Mouse (Mus musculus): ENCODE results near the gene Emp2. TPM values are rescaled to one million over a fixed set of nuclear protein-coding genes. Genes with fewer than 3 reads are reported as not detected.

Gene Emp2
- total and polyA plus RNA-seq, 3 experiments: 0.09 TPM; not detected in 2

- no peaks in the 10 kb centered on the region for H3K79me2 ChIP-seq (replicated peaks; ENCODE audit: control insufficient read depth, extremely low read depth, insufficient read depth, poor library complexity, severe bottlenecking)
Measured at GRCm38 (mm10) chr16:10319914-10320569, 6.3 kb upstream of the Emp2 start.

GRCm38 (mm10) chr16:10317197-10317544 is 3.4 kb upstream of the Emp2 start:
- H3K27me3 ChIP-seq (replicated peaks): peaks cover 49% of the 10 kb centered on the region
- in situ Hi-C loops (cut with MboI; ENCODE audit: low pct_ligation_motif_present, low pct_unique_long_range_greater_than_20kb, low sequenced_read_pairs) (no loop called here), dilution Hi-C loops (cut with MboI; ENCODE audit: extremely low pct_ligation_motif_present, extremely low pct_unique_long_range_greater_than_20kb, low sequenced_read_pairs) (no loop called here)
- H3K79me2 ChIP-seq (replicated peaks; ENCODE audit: control insufficient read depth, extremely low read depth, insufficient read depth, poor library complexity, severe bottlenecking): no peaks in the 10 kb centered on the region
- H3K9me3 ChIP-seq (replicated peaks; ENCODE audit: low read length): no peaks in the 10 kb centered on the region
- H3K4me2 ChIP-seq (ENCODE audit: insufficient read depth, low read depth, poor library complexity, severe bottlenecking): no peak overlapping the region
- no peak overlapping the region for H3K27ac ChIP-seq (ENCODE audit: insufficient read depth, low read depth)
- no peaks in the 10 kb centered on the region for H3K4me1 ChIP-seq (ENCODE audit: control insufficient read depth in 1 of 2, insufficient read depth in 2 of 2)
- no peak for DNase-seq (ENCODE audit: extremely low read depth)
- H3K4me3 ChIP-seq (replicated peaks in 1 of 3; ENCODE audit: low read depth in 2 of 3, low read length in 2 of 3, poor library complexity in 1 of 3): no peak overlapping the region
- no peak for TF ChIP-seq IRF4 (IDR thresholded peaks at IDR 0.05; ENCODE audit: low read depth, low read length)
- TF ChIP-seq USF1 (IDR thresholded peaks at IDR 0.05; ENCODE audit: low read depth, low read length): peak; percentile 63
- peak; percentile 45 for TF ChIP-seq USF2 (conservative IDR thresholded peaks at IDR 0.05; ENCODE audit: low read depth, low read length)
- no peak overlapping the region for H3K9ac ChIP-seq (ENCODE audit: insufficient read depth, low read depth)
- H3K36me3 ChIP-seq (replicated peaks in 1 of 2; ENCODE audit: control insufficient read depth in 1 of 2, insufficient read depth in 1 of 2, low read length in 1 of 2): no peaks in the 10 kb centered on the region

More at GRCm38 (mm10) chr16:10319914-10320569, 6.3 kb upstream of the Emp2 start:
- no peak for DNase-seq (ENCODE audit: extremely low read depth)
- Histone ChIP-seq H3K9me3 (replicated peaks; ENCODE audit: low read length) (no peaks in the 10 kb centered on the region), H3K9ac (ENCODE audit: insufficient read depth, low read depth) (no peak overlapping the region), H3K27ac (ENCODE audit: insufficient read depth, low read depth) (no peak overlapping the region), H3K4me2 (ENCODE audit: insufficient read depth, low read depth, poor library complexity, severe bottlenecking) (no peak overlapping the region), H3K4me3 (replicated peaks in 1 of 3; ENCODE audit: low read depth in 2 of 3, low read length in 2 of 3, poor library complexity in 1 of 3) (no peak overlapping the region), H3K36me3 (replicated peaks in 1 of 2; ENCODE audit: control insufficient read depth in 1 of 2, insufficient read depth in 1 of 2, low read length in 1 of 2) (no peaks in the 10 kb centered on the region), H3K27me3 (replicated peaks) (peaks cover 37% of the 10 kb centered on the region), H3K4me1 (ENCODE audit: control insufficient read depth in 1 of 2, insufficient read depth in 2 of 2) (no peaks in the 10 kb centered on the region)
- in situ Hi-C loops (cut with MboI; ENCODE audit: low pct_ligation_motif_present, low pct_unique_long_range_greater_than_20kb, low sequenced_read_pairs) (no loop called here), dilution Hi-C loops (cut with MboI; ENCODE audit: extremely low pct_ligation_motif_present, extremely low pct_unique_long_range_greater_than_20kb, low sequenced_read_pairs) (no loop called here)
- TF ChIP-seq MEF2A (IDR thresholded peaks at IDR 0.05; ENCODE audit: borderline replicate concordance, low read depth, low read length) (no peak), GABPA (IDR thresholded peaks at IDR 0.05; ENCODE audit: insufficient replicate concordance, low read depth, low read length) (no peak), JUND (conservative IDR thresholded peaks at IDR 0.05; ENCODE audit: low read depth, low read length) (no peak), MAZ (IDR thresholded peaks at IDR 0.05; ENCODE audit: low read depth, low read length) (no peak), POLR2A (IDR thresholded peaks at IDR 0.05; ENCODE audit: low read depth, low read length) (no peak), USF2 (conservative IDR thresholded peaks at IDR 0.05; ENCODE audit: low read depth, low read length) (no peak), POLR2AphosphoS2 (IDR thresholded peaks at IDR 0.05; ENCODE audit: low read depth, low read length) (no peak)

GRCm38 (mm10) chr16:10316493-10317196 is 2.9 kb upstream of the Emp2 start:
- Histone ChIP-seq H3K9me3 (replicated peaks; ENCODE audit: low read length) (no peaks in the 10 kb centered on the region), H3K4me3 (replicated peaks in 1 of 3; ENCODE audit: low read depth in 2 of 3, low read length in 2 of 3, poor library complexity in 1 of 3) (no peak overlapping the region), H3K9ac (ENCODE audit: insufficient read depth, low read depth) (no peak overlapping the region), H3K4me1 (ENCODE audit: control insufficient read depth in 1 of 2, insufficient read depth in 2 of 2) (peaks cover 0 to under 1% of the 10 kb centered on the region in 2 experiments; a peak in 2 of 4 replicates), H3K27ac (ENCODE audit: insufficient read depth, low read depth) (no peak overlapping the region), H3K4me2 (ENCODE audit: insufficient read depth, low read depth, poor library complexity, severe bottlenecking) (no peak overlapping the region), H3K36me3 (replicated peaks in 1 of 2; ENCODE audit: control insufficient read depth in 1 of 2, insufficient read depth in 1 of 2, low read length in 1 of 2) (no peaks in the 10 kb centered on the region), H3K27me3 (replicated peaks) (peaks cover 48% of the 10 kb centered on the region), H3K79me2 (replicated peaks; ENCODE audit: control insufficient read depth, extremely low read depth, insufficient read depth, poor library complexity, severe bottlenecking) (no peaks in the 10 kb centered on the region)
- no peak for DNase-seq (ENCODE audit: extremely low read depth)
- in situ Hi-C loops (cut with MboI; ENCODE audit: low pct_ligation_motif_present, low pct_unique_long_range_greater_than_20kb, low sequenced_read_pairs): no loop called here
- TF ChIP-seq ZNF384 (IDR thresholded peaks at IDR 0.05; ENCODE audit: low read depth, low read length) (no peak), ELF1 (IDR thresholded peaks at IDR 0.05; ENCODE audit: low read depth, low read length) (no peak), MYC (IDR thresholded peaks at IDR 0.05; ENCODE audit: low read depth, low read length) (no peak), RAD21 (IDR thresholded peaks at IDR 0.05; ENCODE audit: low read depth, low read length) (no peak), POLR2A (IDR thresholded peaks at IDR 0.05; ENCODE audit: low read depth, low read length) (no peak), MAFK (IDR thresholded peaks at IDR 0.05; ENCODE audit: insufficient replicate concordance, low read length) (no peak), RCOR1 (conservative IDR thresholded peaks at IDR 0.05; ENCODE audit: low read depth, low read length) (no peak), ETS1 (conservative IDR thresholded peaks at IDR 0.05; ENCODE audit: low read depth, low read length) (no peak), UBTF (IDR thresholded peaks at IDR 0.05; ENCODE audit: low read depth, low read length) (no peak), SIN3A (IDR thresholded peaks at IDR 0.05; ENCODE audit: low read length) (no peak), MAX (IDR thresholded peaks at IDR 0.05; ENCODE audit: low read length) (no peak)
- dilution Hi-C loops (cut with MboI; ENCODE audit: extremely low pct_ligation_motif_present, extremely low pct_unique_long_range_greater_than_20kb, low sequenced_read_pairs): no loop called here
